Mouse (Mus musculus) central nervous system, embryonic 14 days (tissue): ENCODE measurements around the gene Olfr68. TPM values are rescaled to one million over a fixed set of nuclear protein-coding genes. Genes with fewer than 3 reads are reported as not detected.

Experiments used
- polyA plus RNA-seq: library from polyadenylated mRNA; depleted of rRNA; stranded (reverse); fragments of >200 nt; gene quantifications from 2 replicates; pipeline ENCODE4 v1.2.3, GENCODE M21; 2012; rRNA removed

Olfr68 gene
- not detected in 2 replicates for polyA plus RNA-seq

DNA sequence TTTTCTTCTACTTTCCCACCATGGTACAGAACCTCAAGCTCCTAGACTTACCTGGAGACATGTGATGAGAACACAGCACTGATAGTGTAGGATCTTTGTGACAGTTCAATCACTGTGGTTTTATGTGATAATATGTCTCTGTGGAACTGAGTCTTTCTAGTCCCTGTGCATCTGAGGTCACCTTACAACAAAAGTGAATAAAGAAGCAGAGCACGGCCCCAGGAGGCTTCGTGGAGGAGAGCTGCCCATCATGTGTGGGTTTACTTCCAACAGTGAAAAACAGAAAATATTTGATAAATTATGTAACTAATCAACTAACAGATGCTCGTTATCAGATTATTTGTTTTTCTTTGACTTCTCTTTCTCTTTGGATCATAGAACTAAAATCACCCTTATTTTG is at the start of gene Olfr68:
Olfr68 (minus strand) TSS at position 101 of the 400 bp plus-strand sequence.

DNA sequence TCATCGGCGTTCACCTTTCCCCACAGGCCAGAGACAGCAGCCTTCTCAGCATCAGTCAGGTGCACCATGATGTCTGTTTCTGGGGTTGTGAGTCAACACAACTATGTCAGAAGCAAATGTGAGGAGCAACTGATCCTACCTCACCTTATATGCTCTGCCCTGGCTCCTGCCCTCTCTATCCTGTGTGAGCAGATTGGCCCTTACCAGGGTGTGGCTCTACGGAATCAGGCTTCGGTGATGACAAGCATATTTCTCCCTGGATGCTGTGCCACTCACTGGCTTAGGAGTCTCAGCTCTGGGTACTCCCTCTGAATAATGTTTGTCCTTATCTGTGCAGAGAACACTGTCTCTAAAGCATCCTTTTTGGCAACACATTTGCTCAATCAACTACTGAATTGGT is 48.3 kb upstream of the Olfr68 start, which contains the start of gene Hbb-bs:
Hbb-bs (minus strand) TSS at position 289 of the 400 bp plus-strand sequence.

DNA sequence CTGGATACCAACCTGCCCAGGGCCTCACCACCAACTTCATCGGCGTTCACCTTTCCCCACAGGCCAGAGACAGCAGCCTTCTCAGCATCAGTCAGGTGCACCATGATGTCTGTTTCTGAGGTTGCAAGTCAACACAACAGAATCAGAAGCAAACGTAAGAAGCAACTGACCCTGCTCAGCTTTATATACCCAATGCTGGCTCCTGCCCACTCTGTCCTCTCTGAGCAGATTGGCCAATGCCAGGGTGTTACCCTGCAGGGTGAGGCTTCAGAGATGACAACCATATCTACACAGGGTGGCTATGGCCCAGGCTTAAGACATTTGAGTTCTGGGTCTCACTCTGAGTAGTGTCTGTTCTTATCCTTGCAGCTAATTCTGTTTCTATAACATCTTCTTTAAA is 34.3 kb upstream of the Olfr68 start, which contains the start of gene Hbb-bt:
Hbb-bt (minus strand) TSS at position 231 of the 400 bp plus-strand sequence.

DNA sequence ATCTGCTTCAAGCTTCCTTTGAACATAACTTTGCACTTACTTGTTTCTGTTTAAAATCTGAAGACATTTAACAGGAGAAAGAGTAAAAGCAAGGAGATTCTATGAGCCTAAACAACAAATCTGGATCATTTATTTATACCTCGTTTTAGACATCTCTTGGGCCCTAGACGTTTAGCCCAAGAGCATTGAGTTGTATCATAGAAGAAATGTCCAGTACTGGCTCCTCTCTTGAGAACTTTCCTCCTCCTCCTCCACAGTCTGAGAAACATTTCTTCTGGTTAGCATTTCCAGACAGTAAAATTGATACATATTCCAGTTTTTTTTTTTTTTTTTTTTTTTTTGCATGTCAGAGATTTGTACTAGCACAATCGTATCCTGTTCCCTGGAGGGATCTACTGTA is 12.2 kb upstream of the Olfr68 start, which contains the start of gene Olfr67:
Olfr67 (minus strand) TSS at position 101 of the 400 bp plus-strand sequence.

DNA sequence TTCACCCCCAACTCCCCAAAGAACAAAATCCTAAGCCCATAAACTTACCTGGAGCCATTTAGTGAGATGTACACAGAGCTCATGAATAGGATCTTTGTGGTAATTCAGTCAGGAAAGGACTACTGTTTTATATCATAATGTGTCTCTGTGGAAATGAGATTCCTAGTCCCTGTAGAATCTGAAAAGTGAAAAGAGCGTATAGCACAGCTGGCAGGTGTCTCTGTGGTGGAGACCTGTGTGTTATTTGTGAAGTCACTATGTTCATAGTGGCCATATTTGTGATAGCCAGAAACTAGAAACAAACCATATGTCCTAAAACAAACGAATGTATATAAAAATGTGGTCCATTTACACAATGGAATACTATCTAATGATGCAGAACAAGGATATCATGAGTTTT is 8.0 kb downstream of the Olfr68 start, which contains the start of gene Olfr69:
Olfr69 (minus strand) TSS at position 101 of the 400 bp plus-strand sequence.

DNA sequence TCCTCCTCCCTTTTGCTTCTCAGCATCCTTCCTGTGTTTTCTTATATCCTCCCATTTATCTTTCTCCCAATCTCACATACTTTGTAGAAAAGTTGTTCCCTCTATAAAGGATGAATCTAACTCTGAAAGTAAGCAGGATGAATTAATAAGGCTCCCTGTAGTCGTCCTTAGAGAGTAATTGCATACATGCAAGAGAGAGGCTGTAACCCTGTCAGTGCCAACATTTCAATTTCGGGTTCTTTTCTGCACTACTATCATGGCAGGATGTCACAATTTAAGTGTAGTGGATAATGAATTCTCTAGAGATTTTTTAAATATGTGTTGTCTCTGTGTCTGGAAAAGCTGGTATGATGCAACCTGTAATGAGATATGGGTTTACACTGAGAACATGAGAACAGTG is 22.3 kb downstream of the Olfr68 start, which contains the start of gene Olfr630:
Olfr630 (minus strand) TSS at position 101 of the 400 bp plus-strand sequence.

DNA sequence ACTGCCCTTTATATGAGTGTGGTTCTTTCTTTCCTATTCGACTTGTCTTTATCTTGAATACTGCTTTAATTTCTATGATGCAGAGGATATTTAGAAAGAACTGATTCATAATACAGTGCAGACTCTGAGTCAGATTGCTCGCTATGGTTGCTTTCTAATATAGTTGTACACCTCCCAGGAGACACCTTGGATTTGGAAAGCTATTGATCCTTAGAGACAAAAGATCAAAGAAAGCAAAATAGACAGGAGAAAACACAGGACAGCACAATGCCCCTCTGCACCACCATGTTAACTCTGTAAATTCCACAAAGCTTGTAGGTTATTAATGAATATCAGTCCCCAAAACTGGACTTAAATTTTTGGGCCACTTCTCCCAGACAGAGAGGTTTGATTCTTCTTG is 34.7 kb downstream of the Olfr68 start, which contains the start of gene Olfr629:
Olfr629 (minus strand) TSS at position 101 of the 400 bp plus-strand sequence.

DNA sequence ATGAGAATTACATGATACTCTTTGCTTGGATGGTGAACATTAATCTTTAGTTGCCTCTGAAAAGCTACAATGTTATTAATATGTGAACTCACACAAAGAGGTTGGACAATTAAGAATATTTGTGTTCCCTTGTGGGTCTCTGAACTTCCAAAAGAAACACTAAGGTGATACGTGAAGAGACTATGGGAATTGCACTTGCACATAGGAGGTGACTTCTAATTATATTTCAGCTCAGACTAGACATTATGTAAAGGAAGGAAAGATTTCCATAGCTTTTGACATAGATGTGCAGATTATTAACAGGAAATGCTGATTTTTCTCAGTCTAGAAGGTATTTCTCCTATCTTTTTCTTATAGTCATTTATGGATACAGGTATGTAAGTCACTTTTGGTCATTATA is 49.4 kb downstream of the Olfr68 start, which contains the start of gene Olfr628:
Olfr628 (plus strand) TSS at position 301 of the 400 bp plus-strand sequence.

Other genes starting within 250 kb of the Olfr68 start
- gene Olfr612, start 237.0 kb downstream of the Olfr68 start, polyA plus RNA-seq = not detected in 2 replicates
- not detected in 2 replicates for gene Olfr613, start 231.6 kb downstream of the Olfr68 start, polyA plus RNA-seq
- gene Olfr615, start 223.6 kb downstream of the Olfr68 start, polyA plus RNA-seq = not detected in 2 replicates
- not detected in 2 replicates for gene Olfr616, start 210.6 kb downstream of the Olfr68 start, polyA plus RNA-seq
- not detected in 2 replicates for gene Olfr617, start 206.6 kb downstream of the Olfr68 start, polyA plus RNA-seq
- 0.08 TPM in 1 of 2 replicates, not detected in the other for gene Olfr618, start 189.6 kb downstream of the Olfr68 start, polyA plus RNA-seq
- gene Olfr619, start 179.1 kb downstream of the Olfr68 start, polyA plus RNA-seq = not detected in 2 replicates
- not detected in 2 replicates for gene Olfr620, start 167.2 kb downstream of the Olfr68 start, polyA plus RNA-seq
- 0.06 TPM in 1 of 2 replicates, not detected in the other for gene Olfr622, start 137.0 kb downstream of the Olfr68 start, polyA plus RNA-seq
- not detected in 2 replicates for gene Olfr623, start 116.0 kb downstream of the Olfr68 start, polyA plus RNA-seq
- 0.01 TPM in 1 of 2 replicates, not detected in the other for gene Olfr624, start 108.5 kb downstream of the Olfr68 start, polyA plus RNA-seq
- not detected in 2 replicates for gene Olfr625-ps1, start 97.0 kb downstream of the Olfr68 start, polyA plus RNA-seq
- gene Olfr243, start 65.0 kb downstream of the Olfr68 start, polyA plus RNA-seq = not detected in 2 replicates
- gene Olfr628, start 49.3 kb downstream of the Olfr68 start, polyA plus RNA-seq = not detected in 2 replicates
- gene Olfr629, start 34.8 kb downstream of the Olfr68 start, polyA plus RNA-seq = not detected in 2 replicates
- not detected in 2 replicates for gene Olfr630, start 22.4 kb downstream of the Olfr68 start, polyA plus RNA-seq
- gene Olfr69, start 8.1 kb downstream of the Olfr68 start, polyA plus RNA-seq = not detected in 2 replicates
- gene Olfr67, start 12.1 kb upstream of the Olfr68 start, polyA plus RNA-seq = not detected in 2 replicates
- 762 and 1,375 TPM in 2 replicates for gene Hbb-bt, start 34.3 kb upstream of the Olfr68 start, polyA plus RNA-seq
- 2,826 and 5,558 TPM in 2 replicates for gene Hbb-bs, start 48.4 kb upstream of the Olfr68 start, polyA plus RNA-seq
- gene Hbb-bh2, start 60.8 kb upstream of the Olfr68 start, polyA plus RNA-seq = not detected in 2 replicates
- 7.1 and 8.0 TPM in 2 replicates for gene Hbb-bh1, start 63.5 kb upstream of the Olfr68 start, polyA plus RNA-seq
- gene Hbb-y, start 73.5 kb upstream of the Olfr68 start, polyA plus RNA-seq = 602 and 840 TPM in 2 replicates
- not detected in 2 replicates for gene Olfr66, start 106.6 kb upstream of the Olfr68 start, polyA plus RNA-seq
- not detected in 2 replicates for gene Olfr64, start 114.8 kb upstream of the Olfr68 start, polyA plus RNA-seq
- not detected in 2 replicates for gene Olfr65, start 123.8 kb upstream of the Olfr68 start, polyA plus RNA-seq
- not detected in 2 replicates for gene Olfr631, start 149.1 kb upstream of the Olfr68 start, polyA plus RNA-seq
- not detected in 2 replicates for gene Olfr632, start 154.6 kb upstream of the Olfr68 start, polyA plus RNA-seq
- gene Olfr633, start 164.7 kb upstream of the Olfr68 start, polyA plus RNA-seq = not detected in 2 replicates
- gene Olfr635, start 191.5 kb upstream of the Olfr68 start, polyA plus RNA-seq = not detected in 2 replicates
- not detected in 2 replicates for gene Olfr638, start 219.0 kb upstream of the Olfr68 start, polyA plus RNA-seq
- gene Olfr639, start 237.6 kb upstream of the Olfr68 start, polyA plus RNA-seq = not detected in 2 replicates
- not detected in 2 replicates for gene Olfr640, start 245.9 kb upstream of the Olfr68 start, polyA plus RNA-seq